Mouse (Mus musculus): ENCODE measurements around the gene Crmp1. TPM values are rescaled to one million over a fixed set of nuclear protein-coding genes. Genes with fewer than 3 reads are reported as not detected.

Gene Crmp1
- polyA plus RNA-seq, 1 experiment from 2014 or later: 47.6 TPM

- H3K4me3 ChIP-seq (ENCODE audit: low read depth, low read length): no peak overlapping the region
- 64% methylated on average over 9 of the region's 9 CpGs for WGBS
- H3K36me3 ChIP-seq (ENCODE audit: control insufficient read depth, insufficient read depth, low read length): no peaks in the 10 kb centered on the region
- H3K4me1 ChIP-seq (ENCODE audit: control insufficient read depth, insufficient read depth, low read length): no peaks in the 10 kb centered on the region
- ATAC-seq (ENCODE audit: insufficient number of reproducible peaks, insufficient read depth, low FRiP score, low read depth): no peak
- no peaks in the 10 kb centered on the region for H3K27me3 ChIP-seq (ENCODE audit: control insufficient read depth, insufficient read depth, low read length)
- no peak overlapping the region for H3K4me2 ChIP-seq (replicated peaks; ENCODE audit: low read depth, low read length)
- no peaks in the 10 kb centered on the region for H3K9me3 ChIP-seq (ENCODE audit: control insufficient read depth, low read depth, low read length)
- H3K27ac ChIP-seq (ENCODE audit: low read length): no peak overlapping the region
- no peak overlapping the region for H3K9ac ChIP-seq (replicated peaks; ENCODE audit: low read depth, low read length)
Observed at GRCm38 (mm10) chr5:37290983-37291382, 49.2 kb downstream of the Crmp1 start.

GRCm38 (mm10) chr5:37296717-37297116 lies 55.0 kb downstream of the Crmp1 start:
- H3K9me3 ChIP-seq (ENCODE audit: control insufficient read depth, low read depth, low read length): no peaks in the 10 kb centered on the region
- no peak overlapping the region for H3K9ac ChIP-seq (replicated peaks; ENCODE audit: low read depth, low read length)
- 70% methylated on average over 10 of the region's 10 CpGs for WGBS
- H3K4me3 ChIP-seq (ENCODE audit: low read depth, low read length): no peak overlapping the region
- no peak for ATAC-seq (ENCODE audit: insufficient number of reproducible peaks, insufficient read depth, low FRiP score, low read depth)
- H3K27me3 ChIP-seq (ENCODE audit: control insufficient read depth, insufficient read depth, low read length): no peaks in the 10 kb centered on the region
- H3K27ac ChIP-seq (ENCODE audit: low read length): no peak overlapping the region
- H3K4me2 ChIP-seq (replicated peaks; ENCODE audit: low read depth, low read length): no peak overlapping the region
- H3K36me3 ChIP-seq (ENCODE audit: control insufficient read depth, insufficient read depth, low read length): no peaks in the 10 kb centered on the region
- no peaks in the 10 kb centered on the region for H3K4me1 ChIP-seq (ENCODE audit: control insufficient read depth, insufficient read depth, low read length)

GRCm38 (mm10) chr5:37298370-37298769 lies 56.6 kb downstream of the Crmp1 start:
- H3K36me3 ChIP-seq (ENCODE audit: control insufficient read depth, insufficient read depth, low read length): no peaks in the 10 kb centered on the region
- H3K9ac ChIP-seq (replicated peaks; ENCODE audit: low read depth, low read length): no peak overlapping the region
- H3K4me1 ChIP-seq (ENCODE audit: control insufficient read depth, insufficient read depth, low read length): no peaks in the 10 kb centered on the region
- H3K27me3 ChIP-seq (ENCODE audit: control insufficient read depth, insufficient read depth, low read length): no peaks in the 10 kb centered on the region
- H3K27ac ChIP-seq (ENCODE audit: low read length): no peak overlapping the region
- ATAC-seq (ENCODE audit: insufficient number of reproducible peaks, insufficient read depth, low FRiP score, low read depth): no peak
- no peaks in the 10 kb centered on the region for H3K9me3 ChIP-seq (ENCODE audit: control insufficient read depth, low read depth, low read length)
- no peak overlapping the region for H3K4me2 ChIP-seq (replicated peaks; ENCODE audit: low read depth, low read length)
- WGBS: 17% methylated on average over 7 of the region's 7 CpGs
- H3K4me3 ChIP-seq (ENCODE audit: low read depth, low read length): no peak overlapping the region

- Histone ChIP-seq H3K4me3 (ENCODE audit: low read depth, low read length) (no peak overlapping the region), H3K36me3 (ENCODE audit: control insufficient read depth, insufficient read depth, low read length) (peaks cover 17% of the 10 kb centered on the region), H3K27ac (ENCODE audit: low read length) (no peak overlapping the region), H3K9ac (replicated peaks; ENCODE audit: low read depth, low read length) (no peak overlapping the region), H3K4me2 (replicated peaks; ENCODE audit: low read depth, low read length) (no peak overlapping the region), H3K4me1 (ENCODE audit: control insufficient read depth, insufficient read depth, low read length) (no peaks in the 10 kb centered on the region), H3K27me3 (ENCODE audit: control insufficient read depth, insufficient read depth, low read length) (no peaks in the 10 kb centered on the region), H3K9me3 (ENCODE audit: control insufficient read depth, low read depth, low read length) (no peaks in the 10 kb centered on the region)
- 89% methylated on average over 9 of the region's 9 CpGs for WGBS
- ATAC-seq (ENCODE audit: insufficient number of reproducible peaks, insufficient read depth, low FRiP score, low read depth): no peak
Observed at GRCm38 (mm10) chr5:37310026-37310425, 68.3 kb downstream of the Crmp1 start.

- peaks cover 31% of the 10 kb centered on the region for H3K36me3 ChIP-seq (ENCODE audit: control insufficient read depth, insufficient read depth, low read length)
- no peaks in the 10 kb centered on the region for H3K27me3 ChIP-seq (ENCODE audit: control insufficient read depth, insufficient read depth, low read length)
- H3K4me2 ChIP-seq (replicated peaks; ENCODE audit: low read depth, low read length): no peak overlapping the region
- no peak overlapping the region for H3K4me3 ChIP-seq (ENCODE audit: low read depth, low read length)
- H3K4me1 ChIP-seq (ENCODE audit: control insufficient read depth, insufficient read depth, low read length): no peaks in the 10 kb centered on the region
- 84% methylated on average over 12 of the region's 12 CpGs for WGBS
- no peak overlapping the region for H3K27ac ChIP-seq (ENCODE audit: low read length)
- no peak for ATAC-seq (ENCODE audit: insufficient number of reproducible peaks, insufficient read depth, low FRiP score, low read depth)
- H3K9me3 ChIP-seq (ENCODE audit: control insufficient read depth, low read depth, low read length): no peaks in the 10 kb centered on the region; the same call in 1 of the 2 replicates
- H3K9ac ChIP-seq (replicated peaks; ENCODE audit: low read depth, low read length): no peak overlapping the region
Observed at GRCm38 (mm10) chr5:37312980-37313722, 71.4 kb downstream of the Crmp1 start.

- no peak overlapping the region for H3K4me2 ChIP-seq (replicated peaks; ENCODE audit: low read depth, low read length)
- no peak for ATAC-seq (ENCODE audit: insufficient number of reproducible peaks, insufficient read depth, low FRiP score, low read depth)
- no peak overlapping the region for H3K27ac ChIP-seq (ENCODE audit: low read length)
- H3K4me3 ChIP-seq (ENCODE audit: low read depth, low read length): no peak overlapping the region
- no peak overlapping the region for H3K9ac ChIP-seq (replicated peaks; ENCODE audit: low read depth, low read length)
- peaks cover 49% of the 10 kb centered on the region for H3K36me3 ChIP-seq (ENCODE audit: control insufficient read depth, insufficient read depth, low read length)
- no peaks in the 10 kb centered on the region for H3K4me1 ChIP-seq (ENCODE audit: control insufficient read depth, insufficient read depth, low read length)
- H3K9me3 ChIP-seq (ENCODE audit: control insufficient read depth, low read depth, low read length): no peaks in the 10 kb centered on the region; the same call in 1 of the 2 replicates
- 88% methylated on average over 6 of the region's 6 CpGs for WGBS
- no peaks in the 10 kb centered on the region for H3K27me3 ChIP-seq (ENCODE audit: control insufficient read depth, insufficient read depth, low read length)
Observed at GRCm38 (mm10) chr5:37318715-37319114, 77.0 kb downstream of the Crmp1 start.

- ATAC-seq (ENCODE audit: insufficient number of reproducible peaks, insufficient read depth, low FRiP score, low read depth): no peak
- Histone ChIP-seq H3K9me3 (ENCODE audit: control insufficient read depth, low read depth, low read length) (no peaks in the 10 kb centered on the region; the same call in 1 of the 2 replicates), H3K4me3 (ENCODE audit: low read depth, low read length) (no peak overlapping the region), H3K4me2 (replicated peaks; ENCODE audit: low read depth, low read length) (no peak overlapping the region), H3K9ac (replicated peaks; ENCODE audit: low read depth, low read length) (no peak overlapping the region), H3K27me3 (ENCODE audit: control insufficient read depth, insufficient read depth, low read length) (no peaks in the 10 kb centered on the region), H3K36me3 (ENCODE audit: control insufficient read depth, insufficient read depth, low read length) (peaks cover 41% of the 10 kb centered on the region), H3K4me1 (ENCODE audit: control insufficient read depth, insufficient read depth, low read length) (no peaks in the 10 kb centered on the region), H3K27ac (ENCODE audit: low read length) (no peak overlapping the region)
- 64% methylated on average over 3 of the region's 3 CpGs for WGBS
Observed at GRCm38 (mm10) chr5:37320174-37320573, 78.4 kb downstream of the Crmp1 start.

- Histone ChIP-seq H3K4me2 (replicated peaks; ENCODE audit: low read depth, low read length) (no peak overlapping the region), H3K9ac (replicated peaks; ENCODE audit: low read depth, low read length) (no peak overlapping the region), H3K4me1 (ENCODE audit: control insufficient read depth, insufficient read depth, low read length) (no peaks in the 10 kb centered on the region), H3K27me3 (ENCODE audit: control insufficient read depth, insufficient read depth, low read length) (no peaks in the 10 kb centered on the region), H3K36me3 (ENCODE audit: control insufficient read depth, insufficient read depth, low read length) (peaks cover 42% of the 10 kb centered on the region), H3K9me3 (ENCODE audit: control insufficient read depth, low read depth, low read length) (no peaks in the 10 kb centered on the region; the same call in 1 of the 2 replicates), H3K4me3 (ENCODE audit: low read depth, low read length) (no peak overlapping the region), H3K27ac (ENCODE audit: low read length) (no peak overlapping the region)
- WGBS: 82% methylated on average over 4 of the region's 4 CpGs
- no peak for ATAC-seq (ENCODE audit: insufficient number of reproducible peaks, insufficient read depth, low FRiP score, low read depth)
Observed at GRCm38 (mm10) chr5:37320761-37321160, 79.0 kb downstream of the Crmp1 start.

- no peaks in the 10 kb centered on the region for H3K27me3 ChIP-seq (ENCODE audit: control insufficient read depth, insufficient read depth, low read length)
- H3K36me3 ChIP-seq (ENCODE audit: control insufficient read depth, insufficient read depth, low read length): peaks cover 34% of the 10 kb centered on the region; the same call in 1 of the 2 replicates
- H3K9ac ChIP-seq (replicated peaks; ENCODE audit: low read depth, low read length): no peak overlapping the region
- no peak for ATAC-seq (ENCODE audit: insufficient number of reproducible peaks, insufficient read depth, low FRiP score, low read depth)
- no peak overlapping the region for H3K27ac ChIP-seq (ENCODE audit: low read length)
- 88% methylated on average over 6 of the region's 6 CpGs for WGBS
- no peak overlapping the region for H3K4me2 ChIP-seq (replicated peaks; ENCODE audit: low read depth, low read length)
- H3K9me3 ChIP-seq (ENCODE audit: control insufficient read depth, low read depth, low read length): no peaks in the 10 kb centered on the region
- H3K4me1 ChIP-seq (ENCODE audit: control insufficient read depth, insufficient read depth, low read length): no peaks in the 10 kb centered on the region
- H3K4me3 ChIP-seq (ENCODE audit: low read depth, low read length): no peak overlapping the region
Observed at GRCm38 (mm10) chr5:37326675-37327074, 84.9 kb downstream of the Crmp1 start.

Measured in stomach, embryonic 14.5 days (tissue).